Mouse (Mus musculus) adrenal gland, postnatal 14 days (tissue): ENCODE measurements around the gene Ptpn1. TPM values are rescaled to one million over a fixed set of nuclear protein-coding genes. Genes with fewer than 3 reads are reported as not detected.

Experiments used
- DNase-seq: peaks from one replicate; pipeline ENCODE4 v3.0.0; 2021; ENCODE audit warnings: mixed read lengths
- total RNA-seq: library from RNA; stranded (reverse); gene quantifications from 2 replicates; pipeline ENCODE4 v1.2.3, GENCODE M21; 2021

Ptpn1 gene
- total RNA-seq, 1 experiment from 2014 or later = 48.2 TPM

GRCm38 (mm10) chr2:167920960-167921495, 10.8 kb upstream of the Ptpn1 start:
- DNase-seq = peak; percentile 41

GRCm38 (mm10) chr2:167921823-167922222, 10.0 kb upstream of the Ptpn1 start:
- DNase-seq = no peak

GRCm38 (mm10) chr2:167924011-167924410, 7.8 kb upstream of the Ptpn1 start:
- no peak for DNase-seq

GRCm38 (mm10) chr2:167924803-167925604, 6.9 kb upstream of the Ptpn1 start:
- DNase-seq = peak; percentile 89

GRCm38 (mm10) chr2:167925841-167926800, 5.7 kb upstream of the Ptpn1 start:
- no peak for DNase-seq

GRCm38 (mm10) chr2:167928002-167928526, 3.8 kb upstream of the Ptpn1 start:
- no peak for DNase-seq

GRCm38 (mm10) chr2:167928972-167929371, 2.9 kb upstream of the Ptpn1 start:
- DNase-seq = no peak

GRCm38 (mm10) chr2:167930975-167931374, 882 bp upstream of the Ptpn1 start:
- no peak for DNase-seq

GRCm38 (mm10) chr2:167932727-167933231, 922 bp downstream of the Ptpn1 start:
- DNase-seq = peak; percentile 44

GRCm38 (mm10) chr2:167933397-167933796, 1.5 kb downstream of the Ptpn1 start:
- no peak for DNase-seq

GRCm38 (mm10) chr2:167935956-167936355, 4.1 kb downstream of the Ptpn1 start:
- DNase-seq = no peak

- DNase-seq = no peak
Measured at GRCm38 (mm10) chr2:167938786-167939185, 6.9 kb downstream of the Ptpn1 start.

GRCm38 (mm10) chr2:167939204-167939603, 7.3 kb downstream of the Ptpn1 start:
- no peak for DNase-seq

GRCm38 (mm10) chr2:167939632-167940399, 8.0 kb downstream of the Ptpn1 start:
- DNase-seq = no peak

- no peak for DNase-seq
Measured at GRCm38 (mm10) chr2:167940636-167941035, 8.8 kb downstream of the Ptpn1 start.

- no peak for DNase-seq
Measured at GRCm38 (mm10) chr2:167941320-167941719, 9.5 kb downstream of the Ptpn1 start.

GRCm38 (mm10) chr2:167941745-167942176, 9.9 kb downstream of the Ptpn1 start:
- peak; percentile 57 for DNase-seq

GRCm38 (mm10) chr2:167942199-167942925, 10.5 kb downstream of the Ptpn1 start:
- peak; percentile 81 for DNase-seq

GRCm38 (mm10) chr2:167942926-167943633, 11.2 kb downstream of the Ptpn1 start:
- DNase-seq = peak; percentile 53

- no peak for DNase-seq
Measured at GRCm38 (mm10) chr2:167944193-167944592, 12.3 kb downstream of the Ptpn1 start.
